Mouse (Mus musculus): ENCODE data around the gene Ranbp2.

The Ranbp2 gene

GRCm38 (mm10) chr10:58446384-58447279, at the start of gene Ranbp2:
Gene Ranbp2, plus strand, starts transcription at chr10:58446920.
- in situ Hi-C loops (cut with MboI, MseI), result no loop called here

GRCm38 (mm10) chr10:58398941-58399340, 47.8 kb upstream of the Ranbp2 start:
- in situ Hi-C loops (cut with MboI, MseI), result no loop called here

DNA sequence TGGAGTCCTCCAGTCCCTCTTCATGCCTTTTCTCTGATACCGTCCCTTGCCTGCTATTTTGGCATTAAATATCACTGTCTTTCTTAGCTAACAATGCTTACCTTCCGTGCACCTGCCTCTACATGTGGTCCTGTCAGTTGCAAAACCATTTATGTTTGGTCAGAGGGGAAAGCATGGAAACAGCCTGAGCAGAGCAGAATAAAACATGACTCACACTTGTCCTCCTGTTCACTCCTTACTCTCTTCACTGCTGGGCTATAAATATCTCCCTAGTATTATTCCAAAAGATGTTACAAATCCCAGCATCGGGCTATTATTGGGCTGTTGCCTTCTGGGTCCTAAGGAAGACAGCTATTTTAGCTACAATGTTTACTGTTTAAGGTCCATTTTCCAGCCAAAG, 44.9 kb upstream of the Ranbp2 start:
- in situ Hi-C loops (cut with MboI, MseI), result no loop called here

DNA sequence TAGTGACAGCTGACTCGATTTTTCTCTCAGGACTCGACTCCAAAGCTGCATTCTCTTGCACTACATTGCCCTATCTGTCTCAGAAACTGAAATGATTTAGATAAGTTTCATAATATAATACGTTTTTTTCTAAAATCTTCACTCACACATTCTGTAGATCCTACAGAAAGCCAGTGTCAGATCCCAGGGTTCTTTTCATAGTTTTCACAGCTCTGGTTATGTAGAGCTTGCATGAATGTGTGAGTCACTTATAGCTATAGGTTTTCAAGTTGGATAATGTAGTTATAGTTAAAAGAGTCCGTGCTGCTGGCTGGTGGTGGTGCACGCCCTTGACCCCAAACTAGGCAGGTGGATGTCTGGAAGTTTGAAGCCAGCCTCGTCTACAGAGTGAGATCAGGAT, 42.1 kb upstream of the Ranbp2 start:
- in situ Hi-C loops (cut with MboI, MseI), result no loop called here

GRCm38 (mm10) chr10:58405285-58405948, 41.3 kb upstream of the Ranbp2 start:
- in situ Hi-C loops (cut with MboI, MseI), result no loop called here

DNA sequence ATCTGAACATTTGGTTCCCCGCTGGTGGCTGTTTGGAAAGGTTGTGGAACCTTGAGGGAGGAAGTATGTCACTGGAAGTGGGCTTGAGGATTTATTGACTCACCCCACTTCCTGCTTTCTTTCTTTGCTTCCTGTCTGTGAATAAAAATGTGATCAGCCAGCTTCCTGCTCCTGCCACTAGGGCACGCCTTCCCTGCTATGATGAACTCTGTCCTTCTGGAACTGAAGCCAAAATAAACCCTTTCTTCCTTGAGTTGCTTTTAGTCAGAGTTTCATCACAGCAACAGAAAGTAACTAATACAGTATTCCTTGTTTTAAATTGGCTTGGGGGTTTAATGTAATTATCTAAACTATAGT, 40.8 kb upstream of the Ranbp2 start:
- in situ Hi-C loops (cut with MboI, MseI), result no loop called here

GRCm38 (mm10) chr10:58412331-58412730, 34.4 kb upstream of the Ranbp2 start:
- in situ Hi-C loops (cut with MboI, MseI), result no loop called here

DNA sequence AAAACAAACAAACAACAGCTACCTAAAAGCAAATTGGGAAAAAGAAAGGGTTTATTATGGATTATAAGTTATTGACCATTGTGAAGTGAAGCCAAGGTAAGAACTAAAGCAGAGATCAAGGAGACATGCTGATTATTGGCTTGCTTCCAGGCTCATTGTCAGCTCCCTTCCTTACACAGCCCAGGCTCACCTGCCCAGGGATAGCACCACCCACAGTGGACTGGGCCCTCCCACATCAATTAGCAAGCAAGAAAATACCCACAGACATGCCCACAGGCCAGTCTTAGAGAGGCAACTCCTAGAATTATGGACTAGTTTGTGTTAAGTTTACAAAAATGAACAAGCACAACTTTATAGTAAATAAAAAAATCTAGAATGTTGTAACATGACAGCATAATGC, 33.9 kb upstream of the Ranbp2 start:
- in situ Hi-C loops (cut with MboI, MseI), result no loop called here

- in situ Hi-C loops (cut with MboI, MseI), result no loop called here
These were observed 30.0 kb upstream of the Ranbp2 start for GRCm38 (mm10) chr10:58416702-58417101.

GRCm38 (mm10) chr10:58418290-58418971, 28.3 kb upstream of the Ranbp2 start:
- in situ Hi-C loops (cut with MboI, MseI), result no loop called here

DNA sequence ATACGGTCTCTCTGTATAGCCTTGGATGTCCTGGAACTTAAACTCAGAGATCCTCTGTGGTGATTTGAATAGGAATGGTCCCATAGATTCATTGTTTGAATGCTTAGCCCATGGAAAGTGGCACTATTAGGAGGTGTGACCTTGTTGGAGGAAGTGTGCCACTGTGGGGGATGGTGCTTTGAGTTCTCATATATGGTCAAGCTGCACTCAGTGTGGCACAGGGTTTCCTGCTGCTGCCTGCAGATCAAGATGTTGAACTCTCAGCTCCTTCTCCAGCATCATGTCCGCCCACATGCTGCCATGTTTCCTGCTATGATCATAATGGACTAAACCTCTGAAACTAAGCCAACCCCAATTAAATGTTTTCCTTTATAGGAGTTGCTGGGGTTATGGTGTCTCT, 18.8 kb upstream of the Ranbp2 start:
- in situ Hi-C loops (cut with MboI, MseI), result no loop called here

DNA sequence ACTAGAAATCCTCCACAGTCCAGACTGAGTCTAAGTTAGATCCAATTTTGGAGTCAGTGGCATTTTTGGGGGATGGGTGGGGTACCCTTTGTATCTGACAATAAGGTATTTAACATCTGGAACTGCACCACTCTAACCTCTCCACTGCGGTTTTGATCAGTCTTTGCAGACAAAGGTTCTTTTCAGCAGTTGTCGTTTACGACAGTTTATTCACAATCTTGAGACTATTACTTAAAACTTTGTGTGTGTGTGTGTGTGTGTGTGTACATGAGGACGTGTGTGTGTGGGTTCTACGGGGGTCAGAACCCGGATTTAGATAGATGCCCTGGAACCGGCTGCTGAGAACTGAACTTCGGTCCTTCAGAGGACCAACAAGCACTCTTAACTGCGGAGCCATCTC, 870 bp upstream of the Ranbp2 start:
- in situ Hi-C loops (cut with MboI, MseI), result no loop called here

GRCm38 (mm10) chr10:58447280-58447781, 611 bp downstream of the Ranbp2 start:
- in situ Hi-C loops (cut with MboI, MseI), result no loop called here

DNA sequence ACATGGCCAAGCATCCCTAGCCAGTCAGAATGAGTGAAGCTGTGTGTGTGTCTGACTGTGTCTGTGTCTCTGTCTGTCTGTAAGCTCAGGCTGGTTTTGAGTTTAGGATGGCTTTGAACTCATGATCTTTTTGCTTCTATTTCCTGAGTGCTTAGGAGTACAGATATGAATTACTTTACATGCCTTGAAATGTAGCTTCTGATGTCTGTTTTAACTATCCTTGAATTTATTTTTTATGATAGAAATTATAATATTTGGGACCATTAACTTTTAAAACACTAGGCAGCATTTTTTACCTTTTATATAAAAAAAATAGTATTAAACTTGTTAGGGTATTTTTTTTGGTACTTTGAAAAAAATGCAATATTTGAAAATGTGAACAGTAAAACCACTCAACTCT, 4.9 kb downstream of the Ranbp2 start:
- in situ Hi-C loops (cut with MboI, MseI), result loop anchor here (25.0 kb wide), 2 partner anchors 939 to 1436 kb away; partner anchors contain the start of gene Dnajb12

DNA sequence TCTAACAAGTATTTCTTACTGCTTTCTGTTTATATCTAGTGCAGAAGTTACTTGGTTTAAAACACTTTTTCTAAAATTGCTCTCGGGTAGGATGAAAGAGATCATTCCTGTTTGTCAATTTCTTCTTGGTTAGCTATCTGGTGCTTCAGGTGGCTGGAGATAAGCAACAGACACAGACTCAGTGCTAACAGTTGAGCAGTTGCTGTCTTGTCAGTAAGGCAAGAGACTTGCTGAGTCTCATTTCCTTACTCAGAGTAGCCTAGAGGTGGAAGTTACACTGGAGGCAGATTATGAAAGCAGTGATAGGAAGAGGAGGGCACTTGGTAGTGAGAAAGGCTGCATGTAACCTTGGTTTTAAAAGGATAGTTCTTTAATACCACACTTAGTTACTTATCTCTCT, 5.5 kb downstream of the Ranbp2 start:
- in situ Hi-C loops (cut with MboI, MseI), result loop anchor here (25.0 kb wide), 2 partner anchors 940 to 1435 kb away; partner anchors contain the start of gene Dnajb12

DNA sequence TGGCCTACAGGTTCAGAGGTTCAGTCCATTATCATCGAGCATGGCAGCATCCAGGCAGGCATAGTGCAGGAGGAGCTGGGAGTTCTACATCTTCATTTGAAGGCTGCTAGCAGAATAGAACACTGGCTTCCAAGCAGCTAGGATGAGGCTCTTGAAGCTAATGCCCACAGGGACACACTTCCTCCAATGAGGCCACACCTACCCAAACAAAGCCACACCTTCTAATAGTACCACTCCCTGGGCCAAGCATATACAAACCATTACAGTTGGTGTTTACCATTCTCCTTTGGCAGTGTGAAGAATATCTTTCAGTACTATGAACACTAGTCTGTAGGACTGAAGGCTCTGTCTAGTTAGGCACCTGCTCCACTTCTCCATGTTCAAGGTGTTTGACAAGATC, 13.2 kb downstream of the Ranbp2 start:
- in situ Hi-C loops (cut with MboI, MseI), result loop anchor here (25.0 kb wide), 2 partner anchors 948 to 1427 kb away; partner anchors contain the start of gene Dnajb12

DNA sequence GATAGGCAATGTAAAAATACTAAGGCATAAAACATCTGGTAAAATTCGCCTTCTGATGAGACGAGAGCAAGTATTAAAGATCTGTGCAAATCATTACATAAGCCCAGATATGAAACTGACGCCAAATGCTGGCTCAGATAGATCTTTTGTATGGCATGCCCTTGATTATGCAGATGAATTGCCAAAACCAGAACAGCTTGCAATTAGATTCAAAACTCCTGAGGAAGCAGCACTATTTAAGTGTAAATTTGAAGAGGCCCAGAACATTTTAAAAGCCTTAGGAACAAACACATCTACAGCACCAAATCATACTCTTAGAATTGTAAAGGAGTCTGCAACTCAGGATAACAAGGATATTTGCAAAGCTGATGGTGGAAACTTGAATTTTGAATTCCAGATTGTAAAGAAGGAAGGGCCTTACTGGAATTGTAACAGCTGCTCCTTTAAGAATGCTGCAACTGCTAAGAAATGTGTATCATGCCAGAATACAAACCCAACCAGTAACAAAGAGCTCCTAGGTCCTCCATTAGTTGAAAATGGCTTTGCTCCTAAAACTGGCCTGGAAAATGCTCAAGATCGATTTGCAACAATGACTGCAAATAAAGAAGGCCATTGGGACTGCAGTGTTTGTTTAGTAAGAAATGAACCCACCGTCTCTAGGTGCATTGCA, 30.5 kb downstream of the Ranbp2 start:
- in situ Hi-C loops (cut with MboI, MseI), result no loop called here

GRCm38 (mm10) chr10:58478071-58478578, 31.4 kb downstream of the Ranbp2 start:
- in situ Hi-C loops (cut with MboI, MseI), result no loop called here

GRCm38 (mm10) chr10:58479954-58480490, 33.3 kb downstream of the Ranbp2 start:
- in situ Hi-C loops (cut with MboI, MseI), result no loop called here

GRCm38 (mm10) chr10:58491031-58491430, 44.3 kb downstream of the Ranbp2 start:
- in situ Hi-C loops (cut with MboI, MseI), result no loop called here

DNA sequence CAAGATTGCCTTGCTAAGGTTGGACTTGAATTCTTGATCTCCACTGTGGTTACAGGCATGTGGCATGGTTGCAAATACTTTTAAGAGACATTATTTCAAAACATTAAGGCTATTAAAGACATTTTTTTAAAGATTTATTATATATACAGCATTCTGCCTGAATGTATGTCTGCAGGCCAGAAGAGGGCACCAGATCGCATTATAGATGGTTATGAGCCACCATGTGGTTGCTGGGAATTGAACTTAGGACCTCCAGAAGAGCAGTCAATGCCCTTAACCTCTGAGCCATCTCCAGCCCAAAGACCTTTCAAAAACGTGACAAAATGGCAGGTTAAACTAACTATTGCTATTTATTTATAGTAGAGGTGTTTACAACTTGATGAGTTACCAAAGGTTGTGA, 48.9 kb downstream of the Ranbp2 start:
- in situ Hi-C loops (cut with MboI, MseI), result no loop called here

All from T-helper 2 cell (primary cell).